Mouse (Mus musculus): ENCODE measurements around the gene Trim71. TPM values are rescaled to one million over a fixed set of nuclear protein-coding genes. Genes with fewer than 3 reads are reported as not detected.

The Trim71 gene
- polyA plus RNA-seq, 1 experiment, result not detected

DNA sequence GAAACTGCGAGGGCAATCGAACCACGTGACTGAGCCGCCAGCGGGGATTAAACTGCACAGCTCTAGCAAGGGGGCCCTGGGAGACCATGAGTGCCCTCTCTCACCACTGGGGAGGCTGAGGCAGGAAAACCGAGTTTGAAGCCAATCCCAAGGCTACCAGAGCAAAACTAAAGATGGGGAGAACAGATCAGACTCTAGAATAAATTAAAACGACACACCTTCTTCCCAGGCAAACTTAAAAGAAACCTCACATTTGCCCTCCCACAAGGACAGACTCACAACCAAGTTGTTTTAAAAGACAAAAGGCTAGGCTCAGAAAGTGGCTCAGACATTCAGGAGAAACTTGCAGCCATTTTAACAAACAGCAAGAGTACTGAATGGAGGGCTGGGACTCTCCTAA, 7.1 kb downstream of the Trim71 start:
- DNase-seq (ENCODE audit: low read depth), result no peak

DNA sequence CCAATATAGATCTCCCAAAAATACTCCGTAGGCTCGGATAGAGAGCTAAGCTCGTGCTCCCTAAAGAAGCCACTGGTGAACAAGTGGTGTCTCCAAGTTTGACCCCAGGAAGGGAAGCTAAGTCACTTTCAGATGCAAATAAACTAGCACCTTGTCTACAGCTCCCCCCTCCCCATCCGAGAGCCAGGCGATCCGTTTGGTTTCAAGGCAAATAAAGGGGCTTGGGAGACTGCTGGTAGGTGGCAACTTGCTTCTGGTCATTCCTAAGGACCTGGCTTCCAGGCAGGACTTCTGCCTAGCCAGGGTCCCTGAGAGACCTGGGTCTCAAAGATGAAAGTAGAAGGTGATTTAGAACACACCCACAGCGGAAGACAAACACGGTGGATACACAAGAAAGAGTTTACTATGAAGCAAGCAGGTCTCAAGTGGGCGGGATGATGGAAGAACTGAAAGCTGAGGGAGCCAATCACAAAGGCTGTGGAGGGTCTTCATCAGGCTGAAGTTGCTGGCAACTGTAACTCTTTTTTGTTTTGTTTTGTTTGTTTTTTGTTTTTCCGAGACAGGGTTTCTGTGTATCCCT, 7.8 kb downstream of the Trim71 start:
- no peak for DNase-seq (ENCODE audit: low read depth)

DNA sequence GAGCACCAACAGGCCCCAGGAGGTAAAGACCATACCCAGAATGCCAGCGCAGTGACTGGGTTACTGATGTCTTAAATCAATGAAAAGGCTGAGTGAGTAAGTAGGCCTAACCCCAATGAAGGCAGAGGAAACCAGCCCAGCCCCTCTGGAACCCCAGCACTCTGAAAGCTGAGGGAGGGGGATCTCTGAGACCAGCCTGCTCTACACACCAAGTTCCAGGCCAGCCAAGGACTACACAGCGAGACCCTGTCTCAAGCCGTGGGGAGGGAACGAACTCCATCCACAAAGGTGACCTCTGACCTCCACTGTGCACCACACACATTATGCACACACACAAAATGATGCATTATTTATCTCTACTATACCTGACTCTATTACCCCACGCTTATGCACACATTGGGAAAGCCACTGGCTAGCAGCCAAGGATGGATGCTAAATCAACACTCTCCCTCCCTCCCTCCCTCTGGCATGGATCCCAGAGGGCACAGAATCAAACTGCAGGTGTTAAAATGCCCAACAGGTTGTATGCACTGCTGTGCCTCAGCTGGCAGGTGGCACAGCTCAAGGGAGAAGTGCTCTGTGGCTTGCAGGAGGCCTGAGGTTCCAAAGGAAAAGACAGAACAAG, 9.7 kb downstream of the Trim71 start:
- peak; percentile 45 for DNase-seq (ENCODE audit: low read depth)

DNA sequence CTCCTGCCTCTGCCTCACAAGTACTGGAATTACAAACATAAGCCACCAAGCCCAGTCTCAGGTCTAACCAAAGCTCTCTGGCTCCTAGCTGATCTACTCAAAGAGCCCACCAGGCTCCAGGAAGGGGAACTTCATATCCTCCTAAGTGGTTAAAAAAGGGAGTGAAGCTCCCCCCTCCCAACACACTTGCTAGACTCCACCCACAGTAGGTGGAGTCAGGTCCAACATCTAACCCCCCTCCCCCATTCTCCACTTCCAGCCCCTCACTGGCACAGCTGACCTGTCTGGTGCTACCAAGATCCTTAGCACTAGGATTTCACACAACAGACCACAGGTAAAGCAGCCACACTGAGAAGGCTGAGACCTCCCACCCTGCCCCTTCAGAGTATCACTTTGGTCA, 10.3 kb downstream of the Trim71 start:
- no peak for DNase-seq (ENCODE audit: low read depth)

DNA sequence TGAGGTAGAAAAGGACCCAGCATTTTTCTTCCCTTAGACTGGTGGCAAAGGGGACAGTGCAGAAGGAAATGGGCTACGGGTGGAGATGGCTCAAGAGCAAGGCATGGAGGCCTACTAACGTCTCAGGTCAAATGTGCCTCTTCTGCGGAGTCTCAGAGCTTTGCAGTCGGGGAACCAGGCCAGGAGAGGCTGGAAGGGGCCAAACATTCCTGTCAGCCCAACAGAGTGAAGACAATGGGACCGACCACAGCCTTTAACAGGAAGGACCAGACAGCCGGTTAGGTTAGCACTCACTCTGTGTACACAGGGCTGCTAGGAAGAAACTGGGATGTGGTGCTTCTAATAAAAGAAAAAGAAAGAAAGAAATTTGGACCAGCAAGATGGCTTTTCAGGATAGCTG, 14.1 kb downstream of the Trim71 start:
- DNase-seq (ENCODE audit: low read depth), result no peak

DNA sequence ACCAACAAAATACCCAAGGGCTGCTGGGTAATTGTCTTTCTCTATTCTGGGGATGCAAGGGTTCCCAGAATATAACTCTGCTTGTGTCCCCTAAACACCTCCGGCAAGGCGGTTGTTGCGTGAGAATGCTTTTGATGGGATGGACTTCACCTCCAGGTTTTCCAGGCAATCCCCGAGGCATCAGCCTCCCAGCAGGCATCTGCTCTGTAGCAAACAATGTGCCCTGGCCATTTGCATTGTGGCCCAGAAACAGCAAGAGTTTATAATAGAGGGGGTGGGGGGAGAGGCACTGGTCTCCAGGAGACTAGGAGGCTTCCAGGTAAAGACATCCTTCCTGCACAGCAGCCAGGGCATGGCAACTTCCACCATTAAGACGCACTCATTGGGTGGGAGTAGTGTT, 15.1 kb downstream of the Trim71 start:
- DNase-seq (ENCODE audit: low read depth), result no peak

DNA sequence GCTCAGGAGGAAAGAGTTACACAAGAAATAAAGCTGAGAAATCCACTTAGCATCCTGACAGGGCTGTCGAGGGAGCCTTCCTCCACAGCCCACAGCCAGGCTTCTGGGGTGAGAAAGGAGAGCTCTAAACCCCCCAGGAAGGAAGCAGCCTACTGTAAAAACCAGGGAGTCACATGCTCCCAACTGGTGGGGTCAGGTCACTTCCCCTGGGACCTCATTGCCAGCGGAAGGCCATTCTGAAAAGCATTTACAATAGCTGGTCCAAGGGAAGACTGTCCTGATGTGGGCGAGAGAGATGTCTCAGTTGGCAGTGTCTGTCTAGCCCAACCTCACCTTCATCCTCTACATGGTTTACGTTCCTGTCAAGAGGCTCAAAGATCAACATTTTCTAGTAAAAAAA, 15.7 kb downstream of the Trim71 start:
- no peak for DNase-seq (ENCODE audit: low read depth)

DNA sequence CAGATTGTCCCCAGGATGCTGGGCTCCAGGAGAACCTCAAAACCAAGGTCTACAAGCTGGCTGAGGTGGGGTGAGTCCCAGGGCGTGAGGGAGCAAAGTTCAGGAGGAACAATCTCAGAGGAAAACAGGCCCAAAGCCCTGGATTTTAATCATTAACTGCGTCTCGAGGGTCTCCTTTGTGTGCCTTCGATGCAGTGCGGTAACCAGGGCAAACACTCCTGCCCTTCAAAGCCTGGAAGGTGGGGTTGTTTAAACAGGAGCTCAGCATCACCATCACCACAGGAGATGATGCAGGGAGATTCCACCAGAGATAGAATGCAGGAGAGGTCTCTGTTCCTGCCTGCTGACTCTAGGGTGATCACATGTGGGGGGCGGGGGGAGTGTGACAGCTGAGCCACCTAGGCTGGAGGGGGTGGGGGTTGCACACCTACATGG, 16.5 kb downstream of the Trim71 start:
- no peak for DNase-seq (ENCODE audit: low read depth)

DNA sequence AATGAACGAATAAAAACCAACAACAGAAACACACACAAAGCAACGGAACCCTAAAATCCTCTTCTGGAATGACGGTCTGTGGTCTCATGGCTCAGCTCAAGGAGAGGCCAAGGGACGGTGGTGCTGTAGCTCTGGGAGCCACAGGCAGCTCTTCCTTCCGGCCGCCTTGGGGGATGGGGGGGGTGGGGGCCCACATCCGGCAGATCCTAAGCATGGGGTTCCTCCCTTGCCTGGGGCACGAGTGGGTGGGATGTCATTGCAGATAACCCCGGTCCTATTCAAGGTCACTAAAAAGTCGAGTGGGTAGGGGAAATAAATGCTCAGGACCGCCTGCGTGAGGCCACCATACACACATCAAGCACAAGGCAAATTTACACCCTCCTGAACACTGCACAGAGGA, 17.4 kb downstream of the Trim71 start:
- DNase-seq (ENCODE audit: low read depth), result no peak

DNA sequence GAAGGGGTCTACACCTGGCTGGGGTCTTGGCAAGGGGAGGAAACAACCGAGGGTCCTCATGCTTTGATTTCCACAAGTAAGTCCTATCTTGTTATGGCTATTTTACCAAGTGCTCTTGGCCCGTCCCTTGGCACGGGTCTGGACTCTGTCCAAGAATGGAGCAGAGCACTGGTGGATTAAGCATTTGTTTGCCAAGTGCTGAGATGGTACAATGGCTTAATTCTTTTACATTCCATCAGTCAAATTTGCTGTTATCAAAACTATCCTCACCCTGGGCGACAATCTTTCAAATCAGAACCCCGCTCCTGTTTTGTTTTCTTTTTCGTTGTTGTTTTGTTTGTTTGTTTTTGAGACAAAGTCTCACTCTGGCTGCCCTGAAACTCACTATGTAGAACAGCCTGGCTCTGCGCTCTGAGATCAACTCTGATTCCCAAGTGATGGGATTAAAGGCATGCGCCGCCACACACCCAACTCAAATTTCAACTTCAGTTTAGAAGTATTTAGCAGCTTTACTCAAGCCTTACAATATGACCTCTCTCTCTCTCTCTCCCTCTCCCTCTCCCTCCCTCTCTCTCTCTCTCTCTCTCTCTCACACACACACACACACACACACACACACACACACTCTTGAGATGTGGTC, 19.3 kb downstream of the Trim71 start:
- DNase-seq (ENCODE audit: low read depth), result no peak

DNA sequence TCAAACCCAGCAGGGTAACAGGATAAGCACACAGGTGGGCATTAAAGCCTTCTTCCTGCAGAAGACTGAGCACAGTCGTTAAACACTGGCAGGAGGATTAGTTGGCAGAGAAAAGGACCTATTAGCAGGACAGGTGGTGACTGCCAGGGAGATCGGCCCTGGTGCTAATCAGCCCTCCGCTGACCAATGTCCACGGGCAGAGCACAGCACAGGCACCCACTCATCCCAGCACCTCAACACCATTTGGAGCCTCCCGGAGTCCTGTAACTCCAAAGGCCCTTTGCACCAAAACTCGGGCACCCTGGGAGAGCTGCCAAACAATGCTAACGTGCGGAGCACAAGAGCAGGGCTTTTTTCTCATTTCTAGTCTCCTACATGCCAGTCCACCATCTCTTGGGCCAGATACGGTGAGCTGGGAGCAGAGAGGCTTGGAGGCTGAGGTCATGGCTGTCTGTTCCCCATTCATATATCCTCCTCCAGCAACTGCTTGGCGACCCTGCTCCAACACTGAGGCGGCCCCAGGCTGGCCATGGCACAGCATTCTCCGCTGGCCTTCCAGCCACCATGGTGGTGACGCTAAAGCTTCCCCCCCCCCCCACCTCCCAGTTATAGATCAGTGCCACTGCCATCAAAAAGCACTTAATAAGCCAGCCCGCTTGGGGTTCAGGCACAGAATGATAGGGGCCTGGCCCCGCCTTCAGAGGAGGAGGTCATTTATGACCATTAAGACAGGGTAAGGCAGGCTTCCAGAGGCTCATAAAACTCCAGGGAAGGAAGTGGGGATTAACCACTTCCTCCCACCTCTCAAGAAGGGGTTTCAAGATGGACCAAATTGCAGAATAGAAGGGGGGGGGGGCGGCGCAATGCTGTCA, 20.1 kb downstream of the Trim71 start:
- DNase-seq (ENCODE audit: low read depth), result no peak

DNA sequence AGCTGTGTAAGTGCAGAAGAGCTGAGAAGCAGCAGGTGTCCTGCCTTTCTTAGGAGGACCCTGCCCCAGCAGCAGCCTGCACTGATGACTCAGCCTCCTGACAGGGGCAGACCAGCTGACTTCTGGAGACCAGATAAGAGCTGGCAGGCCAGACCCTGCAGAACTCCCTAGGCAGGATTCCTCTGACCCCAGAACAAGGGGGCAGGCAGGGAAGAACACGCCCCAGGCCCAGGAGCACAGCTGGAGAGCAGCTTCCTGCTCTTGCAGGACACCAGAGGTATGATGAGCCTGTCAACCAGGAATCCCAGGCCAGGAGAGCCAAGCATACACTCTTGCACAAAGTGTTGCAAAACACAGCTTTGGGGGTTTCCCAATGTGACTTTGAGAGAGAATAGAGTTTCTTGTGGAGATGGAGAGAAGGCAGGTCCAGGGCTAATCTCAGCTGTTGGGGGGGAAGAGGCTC, 22.9 kb downstream of the Trim71 start:
- peak; percentile 27 for DNase-seq (ENCODE audit: low read depth)

DNA sequence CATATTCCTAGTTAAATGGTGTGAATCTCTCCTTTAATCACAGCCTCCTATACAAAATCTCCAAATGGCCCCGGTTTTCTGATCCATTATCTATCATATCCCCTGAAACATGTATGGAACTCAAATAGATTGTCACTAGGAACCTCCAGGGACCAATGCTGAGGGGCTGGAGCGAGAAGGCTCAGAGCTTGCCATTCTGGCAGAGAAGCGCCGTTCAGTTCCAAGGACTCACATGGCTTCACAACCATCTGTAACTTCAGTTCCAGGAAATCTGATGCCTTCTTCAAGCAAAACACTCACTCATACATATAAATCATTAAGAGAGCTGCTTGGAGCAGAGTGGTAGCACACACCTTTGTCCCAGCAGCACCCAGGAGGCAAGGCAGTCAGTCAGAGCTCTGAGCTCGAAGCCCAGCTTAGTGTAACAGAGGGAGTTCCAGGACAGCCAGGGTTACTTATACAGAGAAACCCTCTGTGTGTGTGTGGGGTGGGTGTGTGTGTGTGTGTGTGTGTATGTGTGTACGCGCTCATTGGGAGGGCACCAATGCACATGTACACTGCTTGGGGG, 25.1 kb downstream of the Trim71 start:
- DNase-seq (ENCODE audit: low read depth), result no peak

DNA sequence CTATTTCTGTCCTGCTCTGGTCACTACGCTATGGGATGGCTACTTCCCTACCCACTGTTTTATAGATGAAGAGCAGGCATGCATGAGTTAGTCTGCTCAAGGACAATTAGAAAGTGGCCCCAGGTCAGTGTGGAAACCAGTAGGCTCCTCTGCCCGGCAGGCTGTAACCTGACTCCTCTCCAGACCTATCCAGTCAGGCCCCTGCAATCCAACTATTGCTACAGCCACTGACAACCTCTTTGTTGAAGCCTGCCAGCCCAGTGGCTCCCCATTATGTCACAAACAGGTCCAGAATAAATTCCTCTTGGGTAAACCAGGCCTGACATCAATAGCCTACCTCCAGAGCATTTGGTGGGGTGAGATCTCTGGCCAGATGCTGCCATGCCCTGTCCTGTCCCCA, 27.5 kb downstream of the Trim71 start:
- no peak for DNase-seq (ENCODE audit: low read depth)

DNA sequence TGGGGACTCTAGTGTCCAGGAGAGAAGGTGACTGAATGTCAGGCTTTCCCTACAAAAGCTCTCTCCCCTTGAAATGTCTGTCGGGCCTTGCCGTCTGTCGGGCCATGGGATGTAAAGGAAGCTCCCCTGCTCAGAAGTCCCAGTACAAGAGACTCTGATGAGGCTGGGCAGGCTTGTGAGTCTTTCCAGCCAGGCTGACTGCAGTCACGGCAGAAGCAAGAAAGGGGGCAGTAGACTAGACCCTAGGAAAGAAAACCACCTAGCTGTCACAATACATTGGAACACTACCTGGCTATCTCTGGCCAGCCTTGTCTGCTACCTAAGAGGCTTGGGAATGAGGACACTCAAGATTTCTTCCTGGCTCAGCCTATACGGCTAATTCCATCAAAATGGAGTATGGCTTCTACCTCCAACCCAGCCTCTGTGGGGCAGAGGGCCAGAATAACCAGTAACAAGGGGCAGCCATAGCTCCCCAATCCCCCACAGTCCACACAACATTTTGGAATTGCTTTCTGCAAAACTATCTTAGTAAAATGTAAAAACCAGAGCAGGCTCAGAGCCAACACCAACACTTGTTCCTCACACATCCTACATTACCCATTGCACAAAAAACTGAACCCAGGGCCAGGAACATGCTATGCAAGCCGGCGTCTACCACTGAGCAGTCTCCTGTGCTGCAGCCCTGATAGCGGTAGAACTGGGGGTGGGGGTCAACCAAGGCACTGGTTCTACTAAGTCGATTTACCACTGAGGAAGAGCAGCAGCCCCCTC, 29.2 kb downstream of the Trim71 start:
- DNase-seq (ENCODE audit: low read depth), result no peak

DNA sequence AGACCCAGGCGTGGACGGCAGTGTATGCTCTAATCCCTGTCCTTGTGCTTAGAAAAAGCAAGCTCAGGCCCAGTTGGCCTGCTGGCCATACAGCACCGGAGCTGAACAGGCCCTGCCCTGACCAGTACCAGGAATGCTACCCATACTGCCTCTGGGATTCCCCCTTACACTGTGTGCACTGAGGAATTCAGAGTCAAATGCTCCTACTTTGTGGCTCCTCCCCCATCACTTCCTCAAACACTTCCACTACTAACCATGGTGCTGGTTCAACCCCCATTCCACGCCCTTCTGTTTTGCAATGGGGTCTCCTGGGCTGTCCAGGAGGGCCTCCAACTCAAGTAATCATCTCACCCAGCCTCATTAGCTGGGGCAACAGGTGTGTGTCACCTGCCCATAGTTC, 30.3 kb downstream of the Trim71 start:
- no peak for DNase-seq (ENCODE audit: low read depth)

DNA sequence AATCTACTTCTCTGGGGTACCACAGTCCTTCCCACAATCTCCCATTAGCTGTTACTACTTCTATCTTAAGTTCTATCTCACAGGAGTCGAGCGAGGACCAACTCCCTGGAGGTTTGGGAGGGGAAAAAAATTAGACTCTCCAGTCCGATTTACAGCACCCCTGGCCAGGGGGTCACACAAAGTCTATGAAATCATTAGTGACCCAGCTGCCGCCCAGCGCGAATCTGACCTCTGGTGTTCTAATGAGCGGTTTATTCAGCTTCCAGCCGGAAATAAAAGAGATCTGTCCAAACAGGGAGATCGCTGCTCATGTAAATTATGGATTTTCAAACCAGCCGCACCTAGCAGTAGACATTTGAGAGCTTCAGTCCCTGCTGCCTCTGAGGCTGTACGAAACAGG, 32.9 kb downstream of the Trim71 start:
- DNase-seq (ENCODE audit: low read depth), result no peak

DNA sequence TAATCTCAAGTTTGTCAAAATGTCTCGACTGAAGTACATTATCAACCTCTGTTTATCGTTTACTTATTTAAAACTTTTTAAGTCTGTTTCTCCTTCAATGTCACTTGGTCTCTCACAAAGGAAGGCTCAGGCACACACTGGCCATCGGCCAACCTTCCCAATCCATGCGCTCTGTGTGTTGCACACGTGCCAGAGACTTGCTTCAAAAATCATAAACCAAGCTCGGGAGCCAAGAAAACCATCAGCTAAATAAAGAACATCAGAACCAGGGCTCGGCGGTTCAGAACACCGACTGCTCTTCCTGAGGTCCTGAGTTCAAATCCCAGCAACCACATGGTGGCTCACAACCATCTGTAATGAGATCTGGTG, 35.5 kb downstream of the Trim71 start:
- DNase-seq (ENCODE audit: low read depth), result no peak

DNA sequence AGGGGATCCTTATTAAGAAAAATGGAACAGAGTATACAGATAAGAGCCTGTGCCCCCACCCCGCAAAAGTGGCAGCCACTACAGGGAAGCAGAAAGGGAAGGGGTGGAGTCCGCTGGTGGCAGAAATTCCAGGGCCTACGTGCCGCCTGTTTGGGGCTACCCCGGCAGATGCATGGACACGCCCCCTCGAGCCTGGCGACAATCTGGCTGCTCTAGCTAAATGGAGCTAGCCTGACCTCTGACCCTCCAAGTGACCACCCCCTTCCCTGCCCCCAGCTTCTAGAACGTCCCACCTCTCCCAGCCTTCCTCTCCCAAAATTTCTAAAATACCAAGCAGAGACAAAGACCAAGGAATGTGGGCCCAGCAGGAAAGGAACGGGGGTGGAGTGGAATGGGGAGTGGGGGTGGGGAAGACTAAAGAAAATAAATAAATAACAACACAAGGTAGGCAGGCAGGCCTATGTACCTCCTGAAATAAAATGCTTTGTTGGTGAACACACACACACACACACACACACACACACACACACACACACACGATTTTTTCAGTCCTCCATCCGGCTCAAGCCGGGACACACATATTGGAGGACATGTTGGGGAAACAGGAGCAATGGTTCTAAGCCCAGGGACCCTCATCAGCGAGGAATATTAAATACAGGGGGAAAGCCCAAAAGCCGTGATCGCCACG, 36.0 kb downstream of the Trim71 start:
- DNase-seq (ENCODE audit: low read depth), result no peak

DNA sequence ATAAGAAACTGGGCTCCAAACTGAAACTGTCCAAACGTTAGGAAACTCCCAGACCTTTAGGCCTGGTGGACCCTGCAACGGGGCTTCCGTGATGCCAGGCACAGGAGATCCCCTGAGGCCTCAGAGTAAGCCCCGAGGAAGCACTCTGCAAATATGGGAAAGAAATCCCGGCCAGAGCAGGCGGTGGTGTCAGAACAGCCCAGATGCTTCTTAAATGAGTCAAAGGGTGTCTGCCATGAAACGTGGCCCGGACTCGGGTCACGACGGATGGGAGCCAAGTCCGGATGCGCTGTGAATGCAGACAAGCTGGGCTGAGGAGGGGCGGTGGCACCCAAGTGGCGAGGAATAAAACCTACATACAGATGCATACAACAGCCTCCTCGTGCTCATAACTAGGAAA, 37.1 kb downstream of the Trim71 start:
- DNase-seq (ENCODE audit: low read depth), result no peak

DNA sequence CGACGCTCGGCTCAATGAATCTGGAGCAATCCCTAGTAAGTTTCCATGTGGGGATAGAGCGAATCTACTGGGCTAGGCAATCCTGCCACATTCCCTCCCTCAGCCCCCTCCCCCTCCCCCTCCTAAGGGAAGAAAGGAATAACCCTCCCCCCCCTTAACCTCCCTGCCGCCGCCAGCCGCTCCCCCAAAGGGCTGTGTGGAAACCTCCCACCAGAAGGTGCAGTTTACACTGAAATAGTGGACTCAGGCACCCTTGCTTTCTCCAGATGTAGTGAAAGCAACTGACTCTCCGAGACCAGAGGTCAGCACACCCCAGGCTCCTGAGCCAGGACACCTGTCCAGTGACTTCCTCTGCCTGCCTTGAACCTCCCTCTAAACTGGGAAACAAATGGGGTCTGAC, 37.6 kb downstream of the Trim71 start:
- no peak for DNase-seq (ENCODE audit: low read depth)
